Mouse (Mus musculus) G1E (cell line): ENCODE measurements around the gene Prkg2.

Experiments
- CTCF ChIP-seq: IDR thresholded peaks from 2 replicates; pipeline ENCODE4 v1.5.1; 2012; ENCODE audit warnings: low read depth, low read length, inconsistent platforms, mixed read lengths
- GATA1 ChIP-seq: IDR thresholded peaks from 2 replicates; pipeline ENCODE4 v1.6.1; 2012; ENCODE audit warnings: borderline replicate concordance, low read length, inconsistent platforms, mixed read lengths
- GATA2 ChIP-seq: IDR thresholded peaks from 2 replicates; pipeline ENCODE4 v1.6.1; 2012; ENCODE audit warnings: low read depth, low read length, inconsistent platforms, borderline replicate concordance
- POLR2AphosphoS5 ChIP-seq: IDR thresholded peaks from 2 replicates; pipeline ENCODE4 v1.6.1; 2012; ENCODE audit warnings: low read depth, low read length, inconsistent platforms; ENCODE audit not compliant: insufficient replicate concordance
- TAL1 ChIP-seq: conservative IDR thresholded peaks from 2 replicates; pipeline ENCODE4 v1.6.1; 2012; ENCODE audit warnings: low read depth, low read length, inconsistent platforms, mixed read lengths

GRCm38 (mm10) chr5:98995767-98996166 lies 41.4 kb downstream of the Prkg2 start:
- TF ChIP-seq CTCF (no peak), TAL1 (no peak), GATA1 (no peak), POLR2AphosphoS5 (no peak), GATA2 (no peak)
